Mouse (Mus musculus): Measurements from ENCODE around the gene Brd7.

DNA sequence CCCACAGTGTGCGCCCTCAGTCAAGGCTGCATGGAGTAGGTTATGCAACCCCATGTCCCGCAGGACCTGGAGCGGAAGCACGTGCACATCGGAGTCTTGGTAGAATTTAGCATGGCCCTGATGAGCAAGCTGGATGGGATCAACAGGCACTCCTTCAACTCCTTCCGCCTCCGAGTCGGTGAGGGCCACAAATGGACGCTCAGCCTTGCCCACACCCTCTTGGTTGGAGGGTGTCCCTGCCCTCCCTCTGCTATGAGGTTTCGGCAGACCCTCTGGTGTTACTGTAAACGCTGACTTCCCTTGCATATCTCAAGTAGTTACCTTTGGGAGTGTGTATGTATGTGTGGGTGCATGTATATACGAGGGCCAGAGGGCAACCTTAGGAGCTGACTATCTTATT lies 35.7 kb downstream of the Brd7 start:
- TF ChIP-seq CTCF (conservative IDR thresholded peaks at IDR 0.05; ENCODE audit: low read length), result no peak
- no peak for TF ChIP-seq POU5F1 (IDR thresholded peaks at IDR 0.05; ENCODE audit: borderline replicate concordance, low read length)
- no peak for TF ChIP-seq NANOG (IDR thresholded peaks at IDR 0.05; ENCODE audit: borderline replicate concordance, low read length)
